In the genomic region with DNA sequence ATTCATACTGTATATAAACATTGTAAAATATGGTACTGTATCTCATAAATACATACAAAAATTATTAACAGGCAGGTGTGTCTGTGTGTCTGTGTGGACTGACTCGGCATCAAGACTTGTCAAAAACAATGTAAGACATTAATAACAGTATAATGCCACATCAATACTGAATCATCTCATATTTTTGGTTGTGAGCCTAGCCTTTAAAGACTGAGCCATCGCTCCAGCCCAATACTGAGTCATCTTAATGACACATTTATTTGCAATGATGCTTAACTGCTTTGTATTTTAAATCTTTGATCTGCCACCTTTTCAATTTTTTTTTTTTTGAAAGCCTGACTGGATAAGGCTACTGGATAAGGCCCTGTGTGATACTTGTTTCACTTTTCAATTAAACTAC, we compare ENCODE assay signal across 19 mouse cellular contexts. TPM values are rescaled to one million over a fixed set of nuclear protein-coding genes. Genes with fewer than 3 reads are reported as not detected.
"Had no signal": no experiment of that assay in that cellular context is flagged by ENCODE, and none has a peak within 500 bp of the region (broad histone marks: within the 10 kb centered on the region; RNA-seq: fewer than 3 reads in every experiment).

No protein-coding gene starts in this region.

- H3K4me3 ChIP-seq: liver, embryonic 15.5 days; lung, embryonic 15.5 days; midbrain, embryonic 10.5 days; midbrain, embryonic 12.5 days; neural tube, embryonic 12.5 days had no signal

- H3K4me2 ChIP-seq: liver, embryonic 15.5 days; lung, embryonic 15.5 days; midbrain, embryonic 12.5 days; neural tube, embryonic 12.5 days had no signal

- H3K27me3 ChIP-seq: liver, embryonic 15.5 days; lung, embryonic 15.5 days; midbrain, embryonic 12.5 days; neural tube, embryonic 12.5 days had no signal

- DNase-seq: liver, postnatal 0 days; lung, adult 2 months; lung, postnatal 14 days; lung, postnatal 4 days; midbrain, embryonic 14.5 days; right cerebral cortex, postnatal 14 days; thymus, adult 18-20 months; thymus, postnatal 14 days; thymus, postnatal 36 days had no signal

- H3K9ac ChIP-seq: liver, embryonic 15.5 days; liver, postnatal 0 days; lung, embryonic 15.5 days; midbrain, embryonic 12.5 days; neural tube, embryonic 12.5 days had no signal

- H3K36me3 ChIP-seq: liver, embryonic 15.5 days; lung, embryonic 15.5 days; midbrain, embryonic 10.5 days; midbrain, embryonic 12.5 days; neural tube, embryonic 12.5 days had no signal

- H3K27ac ChIP-seq: liver, embryonic 15.5 days; lung, embryonic 15.5 days; midbrain, embryonic 10.5 days; midbrain, embryonic 12.5 days; neural tube, embryonic 12.5 days had no signal

- H3K9me3 ChIP-seq: liver, embryonic 15.5 days; lung, embryonic 15.5 days; midbrain, embryonic 10.5 days; midbrain, embryonic 12.5 days; neural tube, embryonic 12.5 days had no signal

- H3K4me1 ChIP-seq: liver, embryonic 15.5 days; midbrain, embryonic 12.5 days; neural tube, embryonic 12.5 days had no signal

- ATAC-seq: liver, postnatal 0 days; lung, postnatal 0 days; midbrain, embryonic 16.5 days had no signal

RNA-seq across cellular contexts. Expression of a gene that starts 44.9 kb away (rescaled TPM):
- total RNA-seq: megakaryocyte, adult 5-6 weeks; megakaryocyte-erythroid progenitor cell, adult 5-6 weeks; neutrophil, adult 5-6 weeks had no signal
